Mouse (Mus musculus): ENCODE data around the gene Ddx50. TPM values are rescaled to one million over a fixed set of nuclear protein-coding genes. Genes with fewer than 3 reads are reported as not detected.
A peak's percentile ranks its signal among the peaks of the same experiment; 100 is the strongest.
"Not testable (repeated sequence)": the region's sequence is repeated elsewhere in the genome, so short reads cannot be mapped to it uniquely, and the experiment has no call there.

Ddx50 gene
- total RNA-seq, 2 experiments from 2014 or later: 88.5 to 89.2 TPM

GRCm38 (mm10) chr10:62664963-62665590 lies 14.1 kb upstream of the Ddx50 start:
- DNase-seq (ENCODE audit: low spot score in 2 of 2): no peak
- TF ChIP-seq CTCF (conservative IDR thresholded peaks at IDR 0.05): no peak
- Histone ChIP-seq H3K27ac (peak overlapping the region; percentile 49; the same call in 1 of the 2 replicates), H3K4me3 (peak overlapping the region; percentile 26; the same call in 1 of the 2 replicates)

- peak overlapping the region; percentile 46; the same call in 1 of the 2 replicates for H3K27ac ChIP-seq
- no peak overlapping the region; the same call in 1 of the 2 replicates for H3K4me3 ChIP-seq
- no peak for DNase-seq (ENCODE audit: low spot score in 2 of 2)
- TF ChIP-seq CTCF (conservative IDR thresholded peaks at IDR 0.05): no peak
Observed at GRCm38 (mm10) chr10:62664171-62664570, 13.2 kb upstream of the Ddx50 start.

GRCm38 (mm10) chr10:62656711-62657110 lies 5.7 kb upstream of the Ddx50 start:
- TF ChIP-seq CTCF (conservative IDR thresholded peaks at IDR 0.05): no peak
- no peak for DNase-seq (ENCODE audit: low spot score in 2 of 2)
- H3K27ac ChIP-seq: no peak overlapping the region
- no peak overlapping the region for H3K4me3 ChIP-seq

DNA sequence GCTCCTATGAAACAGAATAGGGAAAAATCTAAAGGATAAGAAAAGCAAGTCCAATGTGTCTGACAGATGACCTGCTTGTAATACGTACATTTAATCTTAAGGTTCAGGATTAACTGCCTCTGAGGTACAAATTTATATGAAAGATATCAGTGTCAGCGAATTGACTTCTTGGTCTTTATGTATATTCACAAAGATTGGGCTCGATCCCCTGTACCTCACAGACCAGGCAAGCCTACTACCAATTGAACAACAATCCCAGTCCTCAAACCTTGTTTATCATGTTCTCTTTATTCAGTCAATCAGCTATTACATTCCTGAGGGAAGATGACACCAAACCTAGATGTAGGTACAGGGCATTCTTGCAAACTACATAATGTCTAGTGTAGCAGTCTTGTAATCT lies 943 bp upstream of the Ddx50 start:
- Histone ChIP-seq H3K27ac (peak overlapping the region; percentile 95), H3K4me3 (peak overlapping the region; percentile 92)
- no peak for DNase-seq (ENCODE audit: low spot score in 2 of 2)
- no peak for TF ChIP-seq CTCF (conservative IDR thresholded peaks at IDR 0.05)

GRCm38 (mm10) chr10:62650358-62650782 lies 648 bp downstream of the Ddx50 start:
- H3K27ac ChIP-seq: peak overlapping the region; percentile 95
- peak in 1 of 2 experiments; percentile 11 for DNase-seq (ENCODE audit: low spot score in 2 of 2)
- no peak for TF ChIP-seq CTCF (conservative IDR thresholded peaks at IDR 0.05)
- peak overlapping the region; percentile 92 for H3K4me3 ChIP-seq

- H3K4me3 ChIP-seq: no peak overlapping the region
- H3K27ac ChIP-seq: no peak overlapping the region
- TF ChIP-seq CTCF (conservative IDR thresholded peaks at IDR 0.05): peak; percentile 29
- DNase-seq (ENCODE audit: low spot score in 2 of 2): no peak
Observed at GRCm38 (mm10) chr10:62604161-62604560, 46.9 kb downstream of the Ddx50 start.

DNA sequence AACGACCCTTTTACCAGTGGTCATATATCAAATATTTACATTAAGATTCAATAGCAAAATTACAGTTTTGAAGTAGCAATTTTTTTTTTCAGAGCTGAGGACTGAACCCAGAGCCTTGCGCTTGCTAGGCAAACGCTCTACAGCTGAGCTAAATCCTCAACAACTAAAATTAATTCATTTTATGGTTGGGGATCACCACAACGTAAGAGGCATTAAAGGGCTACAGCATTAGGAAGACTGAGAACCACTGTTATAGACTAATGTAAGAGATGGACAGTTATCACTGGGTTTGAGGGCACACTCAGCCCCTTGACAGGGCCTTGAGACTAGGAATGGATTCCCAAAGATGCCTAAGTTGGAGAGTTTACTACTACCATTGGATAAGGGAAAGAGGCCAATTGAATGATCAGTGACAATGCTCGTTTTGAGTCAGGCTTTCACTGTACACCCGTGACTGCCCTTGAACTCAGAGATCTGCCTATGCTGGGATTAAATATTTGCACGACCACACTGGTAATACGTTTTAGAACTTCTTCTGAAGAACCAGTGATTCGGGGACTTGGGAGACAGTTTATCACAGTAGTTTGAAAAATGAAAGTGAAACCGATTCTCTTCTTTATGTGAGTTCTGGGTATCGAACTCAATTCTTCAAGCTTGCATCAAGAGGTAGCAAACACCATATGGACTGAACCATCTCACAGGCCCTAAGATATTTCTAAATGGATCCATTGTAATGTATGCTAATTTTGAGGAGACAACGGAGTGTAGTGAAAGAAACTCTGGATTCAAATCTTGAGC lies 47.6 kb downstream of the Ddx50 start:
- Histone ChIP-seq H3K27ac (no peak overlapping the region), H3K4me3 (no peak overlapping the region)
- no peak for DNase-seq (ENCODE audit: low spot score in 2 of 2)
- TF ChIP-seq CTCF (conservative IDR thresholded peaks at IDR 0.05): no peak

- H3K4me3 ChIP-seq: peak within 1 kb of the TSS; percentile 90
- DNase-seq (ENCODE audit: low spot score in 2 of 2): peak; percentile 90
- no peak for TF ChIP-seq CTCF (conservative IDR thresholded peaks at IDR 0.05)
- H3K27ac ChIP-seq: peak within 1 kb of the TSS; percentile 71
Observed at GRCm38 (mm10) chr10:62602177-62603040, 48.6 kb downstream of the Ddx50 start, which contains the start of gene Ddx21. Gene Ddx21 (minus strand): TSS chr10:62602281.

- Histone ChIP-seq H3K27ac (peak overlapping the region; percentile 71), H3K4me3 (peak overlapping the region; percentile 90)
- no peak for TF ChIP-seq CTCF (conservative IDR thresholded peaks at IDR 0.05)
- peak in 1 of 2 experiments; percentile 13 for DNase-seq (ENCODE audit: low spot score in 2 of 2)
Observed at GRCm38 (mm10) chr10:62601833-62602176, 49.2 kb downstream of the Ddx50 start.

DNA sequence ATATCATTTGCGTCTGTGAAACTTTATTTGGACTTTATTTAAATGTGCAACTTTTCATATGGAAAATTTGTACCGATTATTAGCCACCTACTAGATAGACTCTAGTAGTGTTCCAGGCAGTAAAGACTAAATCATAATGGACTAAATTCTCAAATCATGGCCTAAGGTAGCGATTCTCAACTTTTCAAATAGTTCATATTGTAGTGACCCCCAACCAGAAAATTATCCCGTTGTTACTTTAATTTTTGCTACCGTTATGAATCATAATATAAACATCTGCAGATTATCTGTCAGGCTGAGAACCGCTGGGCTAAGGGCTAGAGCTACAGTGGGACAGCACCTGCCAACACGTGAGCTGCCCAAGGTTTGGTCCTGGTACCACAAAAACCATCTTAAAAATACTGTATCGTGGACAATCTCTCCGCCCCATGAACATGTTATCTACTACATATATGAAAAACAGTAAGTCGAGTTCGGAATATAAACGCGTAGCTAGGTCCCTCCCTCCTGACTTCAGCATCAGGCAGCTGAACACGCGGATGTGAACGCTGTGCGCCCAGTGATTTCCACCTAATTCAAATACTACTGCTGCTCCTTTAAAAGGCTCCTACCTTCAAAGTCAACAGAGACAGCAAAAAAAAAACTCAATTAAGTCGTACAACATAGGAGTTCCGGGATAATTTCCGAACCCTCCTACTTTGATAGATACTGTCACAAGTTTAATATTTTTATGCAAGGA lies 49.8 kb downstream of the Ddx50 start:
- DNase-seq (ENCODE audit: low spot score in 2 of 2): no peak
- Histone ChIP-seq H3K27ac (peak overlapping the region; percentile 71), H3K4me3 (peak overlapping the region; percentile 90)
- no peak for TF ChIP-seq CTCF (conservative IDR thresholded peaks at IDR 0.05)

- Histone ChIP-seq H3K4me3 (no peak overlapping the region), H3K27ac (no peak overlapping the region)
- DNase-seq (ENCODE audit: low spot score in 2 of 2): no peak
- TF ChIP-seq CTCF (conservative IDR thresholded peaks at IDR 0.05): no peak
Observed at GRCm38 (mm10) chr10:62600056-62600455, 51.0 kb downstream of the Ddx50 start.

GRCm38 (mm10) chr10:62599311-62599710 lies 51.7 kb downstream of the Ddx50 start:
- not testable (repeated sequence) for H3K4me3 ChIP-seq; H3K27ac ChIP-seq; DNase-seq (ENCODE audit: low spot score in 2 of 2)
